Mouse (Mus musculus): Measurements from ENCODE around the gene Kctd4. TPM values are rescaled to one million over a fixed set of nuclear protein-coding genes. Genes with fewer than 3 reads are reported as not detected.

Gene Kctd4
- total and polyA plus RNA-seq, 3 experiments: 0.01 to 0.08 TPM; not detected in 1

- H3K9ac ChIP-seq (ENCODE audit: control insufficient read depth, low read depth, low read length, poor library complexity, severe bottlenecking): no peak overlapping the region
- H3K9me3 ChIP-seq (replicated peaks; ENCODE audit: insufficient read depth, low read length): no peaks in the 10 kb centered on the region
- peaks cover 21% of the 10 kb centered on the region for H3K79me2 ChIP-seq (ENCODE audit: control insufficient read depth, insufficient read depth, low read length, poor library complexity)
- TF ChIP-seq GABPA (IDR thresholded peaks at IDR 0.05; ENCODE audit: low read depth, low read length) (no peak), MXI1 (IDR thresholded peaks at IDR 0.05; ENCODE audit: low read depth, low read length) (no peak), GATA1 (IDR thresholded peaks at IDR 0.05; ENCODE audit: low read depth, low read length) (no peak), NELFE (IDR thresholded peaks at IDR 0.05; ENCODE audit: low read depth, low read length) (no peak), ZKSCAN1 (IDR thresholded peaks at IDR 0.05; ENCODE audit: low read depth, low read length) (no peak), KAT2A (conservative IDR thresholded peaks at IDR 0.05; ENCODE audit: low read depth, low read length) (no peak), TAL1 (IDR thresholded peaks at IDR 0.05; ENCODE audit: low read length) (no peak), JUND (IDR thresholded peaks at IDR 0.05; ENCODE audit: low read depth, low read length) (no peak)
- DNase-seq (ENCODE audit: low read depth, low spot score): no peak
- peaks cover 2 to 25% of the 10 kb centered on the region in 2 experiments; a peak in 3 of 4 replicates for H3K36me3 ChIP-seq (ENCODE audit: control insufficient read depth in 1 of 2, insufficient read depth in 2 of 2, low read length in 2 of 2)
- H3K27me3 ChIP-seq (ENCODE audit: control insufficient read depth in 1 of 2, insufficient read depth in 2 of 2, low read length in 2 of 2): no peaks in the 10 kb centered on the region
- H3K4me3 ChIP-seq (ENCODE audit: control insufficient read depth in 1 of 2, insufficient read depth in 1 of 2, low read depth in 2 of 2, low read length in 2 of 2): no peak overlapping the region
- H3K27ac ChIP-seq (ENCODE audit: control insufficient read depth, low read depth, low read length): no peak overlapping the region
- H3K4me1 ChIP-seq (ENCODE audit: control insufficient read depth in 1 of 2, insufficient read depth in 2 of 2, low read length in 2 of 2): no peaks in the 10 kb centered on the region
These were observed 34.4 kb downstream of the Kctd4 start for GRCm38 (mm10) chr14:75989168-75989567.

GRCm38 (mm10) chr14:75990936-75991335 is 36.1 kb downstream of the Kctd4 start:
- H3K4me3 ChIP-seq (ENCODE audit: control insufficient read depth in 1 of 2, insufficient read depth in 1 of 2, low read depth in 2 of 2, low read length in 2 of 2): no peak overlapping the region
- H3K27me3 ChIP-seq (ENCODE audit: control insufficient read depth in 1 of 2, insufficient read depth in 2 of 2, low read length in 2 of 2): no peaks in the 10 kb centered on the region
- TF ChIP-seq GATA1 (IDR thresholded peaks at IDR 0.05; ENCODE audit: low read depth, low read length): no peak
- no peak for TF ChIP-seq TBP (IDR thresholded peaks at IDR 0.05; ENCODE audit: low read depth, low read length)
- TF ChIP-seq GABPA (IDR thresholded peaks at IDR 0.05; ENCODE audit: low read depth, low read length): no peak
- no peak for TF ChIP-seq RAD21 (IDR thresholded peaks at IDR 0.05; ENCODE audit: low read depth, low read length)
- TF ChIP-seq POLR2A (IDR thresholded peaks at IDR 0.05; ENCODE audit: control insufficient read depth in 1 of 2, insufficient read depth in 1 of 2, low read depth in 1 of 2, low read length in 2 of 2, poor library complexity in 1 of 2): no peak
- no peak for TF ChIP-seq MYC (IDR thresholded peaks at IDR 0.05; ENCODE audit: low read depth, low read length)
- no peak for TF ChIP-seq EP300 (IDR thresholded peaks at IDR 0.05; ENCODE audit: low read depth in 1 of 2, low read length in 2 of 2)
- no peak for TF ChIP-seq MAFK (IDR thresholded peaks at IDR 0.05; ENCODE audit: borderline replicate concordance, low read depth, low read length)
- no peak for TF ChIP-seq ZKSCAN1 (IDR thresholded peaks at IDR 0.05; ENCODE audit: low read depth, low read length)
- TF ChIP-seq TAL1 (IDR thresholded peaks at IDR 0.05; ENCODE audit: low read length): no peak
- TF ChIP-seq POLR2AphosphoS5 (IDR thresholded peaks at IDR 0.05; ENCODE audit: borderline replicate concordance, low read depth, low read length): no peak
- TF ChIP-seq KAT2A (conservative IDR thresholded peaks at IDR 0.05; ENCODE audit: low read depth, low read length): no peak
- no peak for TF ChIP-seq ETS1 (IDR thresholded peaks at IDR 0.05; ENCODE audit: low read depth, low read length)
- TF ChIP-seq MAX (IDR thresholded peaks at IDR 0.05; ENCODE audit: low read length): no peak
- no peak for TF ChIP-seq MXI1 (IDR thresholded peaks at IDR 0.05; ENCODE audit: low read depth, low read length)
- TF ChIP-seq RCOR1 (IDR thresholded peaks at IDR 0.05; ENCODE audit: low read depth, low read length): no peak
- TF ChIP-seq POLR2AphosphoS2 (IDR thresholded peaks at IDR 0.05; ENCODE audit: low read length): no peak
- no peak for TF ChIP-seq SIN3A (IDR thresholded peaks at IDR 0.05; ENCODE audit: low read length)
- H3K27ac ChIP-seq (ENCODE audit: control insufficient read depth, low read depth, low read length): no peak overlapping the region
- H3K4me1 ChIP-seq (ENCODE audit: control insufficient read depth in 1 of 2, insufficient read depth in 2 of 2, low read length in 2 of 2): no peaks in the 10 kb centered on the region
- DNase-seq (ENCODE audit: low read depth, low spot score): no peak
- H3K79me2 ChIP-seq (ENCODE audit: control insufficient read depth, insufficient read depth, low read length, poor library complexity): peaks cover 23% of the 10 kb centered on the region
- no peak overlapping the region for H3K9ac ChIP-seq (ENCODE audit: control insufficient read depth, low read depth, low read length, poor library complexity, severe bottlenecking)
- H3K9me3 ChIP-seq (replicated peaks; ENCODE audit: insufficient read depth, low read length): no peaks in the 10 kb centered on the region
- peaks cover 2 to 26% of the 10 kb centered on the region in 2 experiments; a peak in 3 of 4 replicates for H3K36me3 ChIP-seq (ENCODE audit: control insufficient read depth in 1 of 2, insufficient read depth in 2 of 2, low read length in 2 of 2)
